Mouse (Mus musculus): ENCODE measurements around the gene Bmpr1a. TPM values are rescaled to one million over a fixed set of nuclear protein-coding genes. Genes with fewer than 3 reads are reported as not detected.
"Not testable (repeated sequence)": the region's sequence is repeated elsewhere in the genome, so short reads cannot be mapped to it uniquely, and the experiment has no call there.

Gene Bmpr1a
- polyA plus RNA-seq, 1 experiment from 2014 or later, result 21.4 TPM

DNA sequence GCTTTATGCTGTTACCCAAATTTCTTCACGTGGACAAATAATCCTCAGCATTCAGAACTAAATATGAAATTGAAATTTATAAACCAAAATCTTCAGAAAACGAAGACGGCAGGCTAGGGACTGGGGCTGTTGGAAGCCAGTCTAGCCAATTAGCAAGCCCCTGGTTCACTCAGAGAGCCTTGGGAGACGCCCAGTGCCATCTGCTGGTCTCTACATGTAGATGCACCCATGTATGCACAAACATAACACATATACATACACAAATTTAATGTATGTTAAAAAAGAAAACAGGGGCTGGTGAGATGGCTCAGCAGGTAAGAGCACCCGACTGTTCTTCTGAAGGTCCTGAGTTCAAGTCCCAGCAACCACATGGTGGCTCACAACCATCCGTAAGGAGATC, 56.5 kb downstream of the Bmpr1a start:
- no peak overlapping the region for H3K4me3 ChIP-seq
- 96% methylated on average over 6 of the region's 6 CpGs for WGBS
- no peak overlapping the region for H3K4me2 ChIP-seq
- H3K36me3 ChIP-seq, result peaks cover 5% of the 10 kb centered on the region
- no peak overlapping the region for H3K9ac ChIP-seq
- ATAC-seq (ENCODE audit: low FRiP score, low read depth), result no peak
- H3K27me3 ChIP-seq, result no peaks in the 10 kb centered on the region
- no peaks in the 10 kb centered on the region for H3K4me1 ChIP-seq (replicated peaks)
- no peak overlapping the region for H3K27ac ChIP-seq (replicated peaks)
- no peaks in the 10 kb centered on the region for H3K9me3 ChIP-seq

DNA sequence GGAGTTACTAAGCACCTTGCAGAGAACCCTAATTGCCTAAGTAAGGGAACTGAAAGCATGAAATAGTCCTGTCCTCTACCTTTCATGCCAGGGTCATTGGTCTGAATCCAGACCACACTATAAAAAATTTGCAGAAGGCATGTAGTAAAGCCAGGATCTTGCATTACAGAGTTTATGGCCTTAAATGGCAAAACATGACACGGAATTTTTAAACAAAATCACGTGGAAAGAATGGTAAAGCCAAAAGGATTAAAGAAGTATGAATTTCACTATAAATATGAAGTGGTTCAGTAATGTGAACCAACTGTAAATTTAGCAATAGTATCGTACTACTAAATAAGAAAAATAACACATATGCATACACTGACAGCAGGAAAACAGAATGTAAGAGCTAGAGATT, 57.8 kb downstream of the Bmpr1a start:
- H3K36me3 ChIP-seq, result peaks cover 10% of the 10 kb centered on the region
- H3K9me3 ChIP-seq, result no peaks in the 10 kb centered on the region
- no peak overlapping the region for H3K27ac ChIP-seq (replicated peaks)
- no peaks in the 10 kb centered on the region for H3K4me1 ChIP-seq (replicated peaks)
- H3K9ac ChIP-seq, result no peak overlapping the region
- no peak for ATAC-seq (ENCODE audit: low FRiP score, low read depth)
- no peaks in the 10 kb centered on the region for H3K27me3 ChIP-seq
- WGBS, result 96% methylated on average over 3 of the region's 3 CpGs
- H3K4me2 ChIP-seq, result no peak overlapping the region
- no peak overlapping the region for H3K4me3 ChIP-seq

DNA sequence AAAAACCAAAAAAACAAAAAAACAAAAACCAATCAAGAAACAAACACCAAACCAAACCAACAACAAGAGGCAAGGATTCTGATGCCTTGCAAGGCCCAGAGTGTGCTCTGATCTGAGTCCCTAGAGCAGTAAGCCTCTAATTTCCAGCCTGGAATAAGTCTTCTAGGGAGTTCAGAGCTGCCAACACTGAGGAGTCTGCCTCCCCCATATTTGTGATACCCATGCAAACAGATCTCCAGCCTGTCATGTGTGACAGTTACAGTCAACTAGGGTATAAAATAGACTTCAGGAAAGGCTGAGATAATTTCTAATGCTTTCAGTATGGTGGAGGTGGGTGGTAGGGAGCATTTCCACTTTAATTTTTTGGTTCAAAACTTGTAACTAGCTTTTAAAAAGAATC, 58.2 kb downstream of the Bmpr1a start:
- no peaks in the 10 kb centered on the region for H3K4me1 ChIP-seq (replicated peaks)
- H3K36me3 ChIP-seq, result peaks cover 10% of the 10 kb centered on the region
- no peak overlapping the region for H3K27ac ChIP-seq (replicated peaks)
- ATAC-seq (ENCODE audit: low FRiP score, low read depth), result no peak
- no peaks in the 10 kb centered on the region for H3K27me3 ChIP-seq
- no peaks in the 10 kb centered on the region for H3K9me3 ChIP-seq
- H3K9ac ChIP-seq, result no peak overlapping the region
- no peak overlapping the region for H3K4me2 ChIP-seq
- H3K4me3 ChIP-seq, result no peak overlapping the region

DNA sequence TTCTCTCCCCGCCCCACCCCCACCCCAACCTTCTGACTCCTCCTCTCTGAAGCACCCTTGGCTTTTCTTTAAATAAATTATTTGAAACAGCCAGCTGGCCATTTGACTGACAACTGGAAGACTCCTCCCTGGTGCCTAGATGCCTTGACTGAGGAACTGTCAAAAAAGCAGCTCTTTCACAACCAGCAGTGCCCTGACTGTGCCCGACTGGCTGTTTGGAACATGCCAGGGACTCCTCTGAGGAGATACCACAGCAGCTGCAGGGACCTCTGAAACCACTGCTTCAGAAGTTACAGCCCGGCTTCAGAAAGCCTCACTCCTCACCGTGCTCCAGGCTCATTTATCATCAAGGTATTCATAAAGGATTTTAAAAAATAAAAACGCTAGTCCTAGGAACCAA, 58.8 kb downstream of the Bmpr1a start:
- Histone ChIP-seq H3K27me3 (no peaks in the 10 kb centered on the region), H3K4me3 (no peak overlapping the region), H3K27ac (replicated peaks) (no peak overlapping the region), H3K4me1 (replicated peaks) (no peaks in the 10 kb centered on the region), H3K36me3 (peaks cover 10% of the 10 kb centered on the region), H3K9me3 (no peaks in the 10 kb centered on the region), H3K9ac (no peak overlapping the region), H3K4me2 (no peak overlapping the region)
- WGBS, result 68% methylated on average over 5 of the region's 5 CpGs
- no peak for ATAC-seq (ENCODE audit: low FRiP score, low read depth)

DNA sequence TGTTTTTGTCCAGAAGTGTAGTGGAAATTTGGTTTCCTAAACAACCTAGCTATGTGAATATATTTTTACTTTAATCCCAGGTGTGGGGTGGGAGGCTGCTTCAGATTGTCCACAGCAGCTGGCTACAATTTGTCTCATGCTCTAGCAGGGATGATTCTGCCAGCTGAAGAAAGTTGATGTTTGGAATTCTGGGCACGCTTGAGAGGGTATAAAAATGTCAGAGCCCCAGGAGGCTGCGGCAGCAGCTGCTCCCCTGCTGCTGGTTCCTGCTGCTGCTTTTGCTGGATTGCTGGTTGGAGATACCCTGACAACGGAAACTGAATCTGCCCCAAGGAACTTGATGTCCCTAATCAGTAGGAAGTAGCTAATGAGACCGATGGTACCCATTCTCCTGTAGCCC, 60.6 kb downstream of the Bmpr1a start:
- no peak for ATAC-seq (ENCODE audit: low FRiP score, low read depth)
- no peaks in the 10 kb centered on the region for H3K4me1 ChIP-seq (replicated peaks)
- H3K27me3 ChIP-seq, result no peaks in the 10 kb centered on the region
- no peak overlapping the region for H3K4me3 ChIP-seq
- H3K4me2 ChIP-seq, result no peak overlapping the region
- no peak overlapping the region for H3K9ac ChIP-seq
- no peaks in the 10 kb centered on the region for H3K9me3 ChIP-seq
- H3K36me3 ChIP-seq, result peaks cover 10% of the 10 kb centered on the region
- WGBS, result 34% methylated on average over 4 of the region's 4 CpGs
- H3K27ac ChIP-seq (replicated peaks), result no peak overlapping the region

DNA sequence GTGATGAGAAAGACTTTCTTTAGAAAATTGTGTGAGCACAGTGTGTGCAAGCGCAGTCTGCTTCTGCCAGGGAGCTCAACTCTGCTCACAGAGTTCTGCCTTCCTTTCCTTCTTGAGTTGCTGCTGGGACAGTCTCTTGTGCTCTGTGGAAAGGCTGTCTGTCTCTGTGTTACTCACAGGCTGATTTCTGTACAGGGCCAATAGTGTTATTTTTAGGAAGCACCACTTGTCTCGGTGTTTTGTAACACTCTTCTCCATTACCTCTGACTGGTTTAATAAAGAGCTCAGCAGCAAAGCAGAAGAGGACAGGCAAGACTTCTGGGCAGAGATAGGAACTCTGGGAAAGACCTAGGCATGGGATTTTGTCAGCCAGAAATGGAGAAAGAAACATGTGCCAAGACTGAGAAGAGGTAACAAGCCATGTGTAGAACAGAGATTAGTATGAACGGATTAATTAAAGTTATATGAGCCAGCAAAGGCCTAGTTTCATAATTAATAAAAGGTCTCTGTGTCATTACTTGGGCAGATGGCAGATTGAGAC, 62.5 kb downstream of the Bmpr1a start:
- ATAC-seq (ENCODE audit: low FRiP score, low read depth), result no peak
- Histone ChIP-seq H3K27ac (replicated peaks) (no peak overlapping the region), H3K9ac (no peak overlapping the region), H3K4me3 (no peak overlapping the region), H3K36me3 (peaks cover 5% of the 10 kb centered on the region; the same call in 1 of the 2 replicates), H3K27me3 (no peaks in the 10 kb centered on the region), H3K4me1 (replicated peaks) (no peaks in the 10 kb centered on the region), H3K9me3 (no peaks in the 10 kb centered on the region), H3K4me2 (no peak overlapping the region)
- 95% methylated on average over 3 of the region's 3 CpGs for WGBS

DNA sequence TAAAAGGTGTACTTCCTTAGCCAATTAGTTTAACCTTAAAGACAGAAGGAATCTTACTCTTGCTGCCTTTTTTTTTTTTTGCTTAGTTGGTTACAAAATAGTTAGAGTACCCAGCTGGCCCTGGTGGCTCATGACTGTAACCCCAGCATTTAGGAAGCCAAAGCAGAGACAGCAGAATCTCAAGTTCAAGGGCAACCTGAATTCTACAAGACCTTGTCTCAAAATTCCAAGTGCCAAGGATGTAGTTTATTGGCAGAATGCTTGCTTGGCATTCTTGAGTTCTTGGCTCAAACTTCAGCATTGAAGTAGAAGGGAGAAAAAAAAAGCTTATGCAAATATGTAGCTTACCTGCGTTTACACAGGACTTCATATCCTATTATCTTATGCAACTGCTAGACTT, 74.1 kb downstream of the Bmpr1a start:
- WGBS, result 87% methylated on average over 1 of the region's 1 CpGs
- H3K27ac ChIP-seq (replicated peaks), result no peak overlapping the region
- no peak overlapping the region for H3K9ac ChIP-seq
- no peak overlapping the region for H3K4me3 ChIP-seq
- no peak overlapping the region for H3K4me2 ChIP-seq
- no peak for ATAC-seq (ENCODE audit: low FRiP score, low read depth)
- no peaks in the 10 kb centered on the region for H3K4me1 ChIP-seq (replicated peaks)
- H3K27me3 ChIP-seq, result no peaks in the 10 kb centered on the region
- H3K36me3 ChIP-seq, result 0 out of 2 replicates have a peak, but pooled peaks cover 3% of the 10 kb centered on the region
- no peaks in the 10 kb centered on the region for H3K9me3 ChIP-seq

DNA sequence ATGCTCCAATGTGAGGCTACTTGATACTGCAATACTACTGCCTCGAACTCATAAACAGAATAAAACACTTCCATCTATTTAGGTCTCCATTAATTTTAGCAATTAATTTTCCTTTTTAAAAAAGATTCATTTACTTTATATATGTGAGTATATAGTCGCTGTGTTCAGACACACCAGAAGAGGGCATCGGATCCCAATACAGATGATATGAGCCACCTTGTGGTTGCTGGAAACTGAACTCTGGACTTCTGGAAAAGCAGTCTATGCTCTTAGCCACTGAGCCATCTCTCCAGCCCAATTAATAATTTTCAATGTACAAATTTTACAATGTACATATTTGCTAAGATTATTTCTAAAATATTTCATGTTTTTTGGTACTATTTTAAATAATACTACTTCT, 74.9 kb downstream of the Bmpr1a start:
- Histone ChIP-seq H3K9ac (no peak overlapping the region), H3K4me3 (no peak overlapping the region), H3K36me3 (0 out of 2 replicates have a peak, but pooled peaks cover 4% of the 10 kb centered on the region), H3K4me1 (replicated peaks) (no peaks in the 10 kb centered on the region), H3K27me3 (no peaks in the 10 kb centered on the region), H3K27ac (replicated peaks) (no peak overlapping the region), H3K4me2 (no peak overlapping the region), H3K9me3 (no peaks in the 10 kb centered on the region)
- 93% methylated on average over 3 of the region's 3 CpGs for WGBS
- no peak for ATAC-seq (ENCODE audit: low FRiP score, low read depth)

DNA sequence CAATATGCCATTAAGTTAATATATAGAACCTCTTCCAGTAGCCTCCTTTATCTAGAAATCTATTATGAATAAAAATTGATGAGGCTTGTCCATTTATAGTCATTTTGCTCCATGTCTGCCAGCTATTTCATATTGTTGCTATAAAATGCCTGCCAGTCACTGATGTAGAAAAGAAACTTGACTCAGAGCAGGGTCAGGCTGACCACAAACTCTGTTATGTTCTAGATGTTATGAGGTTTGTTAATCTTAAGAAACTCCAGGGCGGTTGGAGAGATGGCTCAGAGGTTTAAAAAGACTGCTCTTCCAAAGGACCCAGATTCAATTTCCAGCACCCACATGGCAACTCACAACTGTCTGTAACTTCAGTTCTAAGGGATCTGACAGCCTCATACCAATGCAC, 82.1 kb downstream of the Bmpr1a start:
- no peak overlapping the region for H3K9ac ChIP-seq
- WGBS, result 100% methylated on average over 1 of the region's 1 CpGs
- H3K36me3 ChIP-seq, result peaks cover 26% of the 10 kb centered on the region
- H3K4me1 ChIP-seq (replicated peaks), result no peaks in the 10 kb centered on the region
- no peak overlapping the region for H3K4me2 ChIP-seq
- no peak overlapping the region for H3K27ac ChIP-seq (replicated peaks)
- H3K4me3 ChIP-seq, result no peak overlapping the region
- H3K9me3 ChIP-seq, result no peaks in the 10 kb centered on the region
- no peaks in the 10 kb centered on the region for H3K27me3 ChIP-seq
- no peak for ATAC-seq (ENCODE audit: low FRiP score, low read depth)

DNA sequence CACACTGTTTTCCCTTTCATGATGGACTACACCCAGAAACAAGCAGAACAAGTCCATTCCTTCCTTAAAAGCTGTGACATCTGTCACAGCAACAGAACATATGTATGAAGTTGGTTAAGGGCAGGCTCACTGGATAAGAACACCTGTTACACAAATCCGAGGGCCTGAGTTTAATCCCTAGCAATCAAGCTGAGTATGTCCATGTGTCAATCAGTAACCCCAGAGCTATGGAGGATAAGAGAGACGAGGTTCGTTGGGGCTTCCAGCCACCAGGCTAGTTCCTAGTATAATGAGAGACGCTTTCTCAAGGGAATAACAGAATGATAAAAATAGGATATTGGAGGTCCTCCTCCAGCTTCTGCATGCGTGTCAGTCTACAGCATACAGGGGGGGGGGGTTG, 85.6 kb downstream of the Bmpr1a start:
- Histone ChIP-seq H3K27ac (replicated peaks) (no peak overlapping the region), H3K9ac (no peak overlapping the region), H3K4me2 (no peak overlapping the region), H3K4me1 (replicated peaks) (no peaks in the 10 kb centered on the region), H3K36me3 (peaks cover 38% of the 10 kb centered on the region), H3K4me3 (no peak overlapping the region), H3K9me3 (no peaks in the 10 kb centered on the region), H3K27me3 (no peaks in the 10 kb centered on the region)
- 80% methylated on average over 5 of the region's 5 CpGs for WGBS
- no peak for ATAC-seq (ENCODE audit: low FRiP score, low read depth)

DNA sequence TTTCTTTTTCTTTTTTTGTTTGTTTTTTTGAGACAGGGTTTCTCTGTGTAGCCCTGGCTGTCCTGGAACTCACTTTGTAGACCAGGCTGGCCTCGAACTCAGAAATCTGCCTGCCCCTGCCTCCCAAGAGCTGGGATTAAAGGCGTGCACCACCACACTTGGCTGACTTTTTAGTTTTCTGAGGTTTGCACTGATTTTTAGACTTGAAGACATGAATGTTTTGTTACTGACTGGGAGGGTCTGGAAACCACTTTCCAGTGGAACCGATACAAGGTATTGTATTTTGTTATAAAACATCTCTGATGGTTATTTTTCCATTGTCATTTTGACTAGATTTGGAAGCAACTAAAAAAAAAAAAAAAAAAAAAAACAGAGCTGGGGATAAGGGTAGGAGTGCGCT, 86.2 kb downstream of the Bmpr1a start:
- H3K27ac ChIP-seq (replicated peaks); H3K4me3 ChIP-seq; H3K9me3 ChIP-seq; H3K27me3 ChIP-seq; ATAC-seq (ENCODE audit: low FRiP score, low read depth); H3K9ac ChIP-seq; H3K4me2 ChIP-seq; H3K4me1 ChIP-seq (replicated peaks): not testable (repeated sequence)
- H3K36me3 ChIP-seq, result peaks cover 35% of the 10 kb centered on the region
- 97% methylated on average over 4 of the region's 4 CpGs for WGBS

DNA sequence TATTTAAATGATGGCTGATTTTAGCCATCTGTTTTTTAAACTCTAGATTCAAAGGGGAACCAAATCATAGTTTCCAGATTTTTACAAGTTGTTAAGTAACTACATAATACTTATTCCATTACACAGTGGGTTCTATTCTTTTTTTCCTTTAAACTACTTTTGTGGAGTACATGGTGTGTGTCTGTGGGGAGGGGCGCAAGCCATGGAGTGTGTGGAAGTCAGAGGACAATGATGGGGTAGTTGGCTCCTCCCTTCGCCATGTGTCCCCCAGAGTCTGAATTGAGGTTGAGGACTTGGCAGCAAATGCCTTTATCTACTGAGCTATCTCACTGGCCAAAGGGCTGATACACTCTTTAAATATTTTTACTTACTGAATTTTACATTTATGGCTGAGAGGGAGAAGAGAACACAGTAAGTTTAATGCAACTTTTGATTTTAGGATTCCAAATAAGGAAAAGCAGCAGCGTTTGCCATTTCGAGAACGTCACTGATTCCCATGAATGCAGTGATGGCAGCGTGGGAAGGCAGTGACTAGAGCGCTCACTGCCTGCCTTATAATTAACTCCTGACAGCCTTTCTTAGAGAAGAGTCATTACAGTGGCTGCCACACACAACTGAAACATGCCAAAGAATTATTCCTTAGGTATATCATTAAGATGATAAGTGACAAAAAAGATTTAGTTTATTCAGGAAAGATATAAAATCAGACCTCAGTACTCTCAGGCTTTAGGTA, 90.8 kb downstream of the Bmpr1a start:
- Histone ChIP-seq H3K9me3 (no peaks in the 10 kb centered on the region), H3K27ac (replicated peaks) (no peak overlapping the region), H3K36me3 (peaks cover 32% of the 10 kb centered on the region), H3K4me3 (no peak overlapping the region), H3K9ac (no peak overlapping the region), H3K4me2 (no peak overlapping the region), H3K27me3 (no peaks in the 10 kb centered on the region), H3K4me1 (replicated peaks) (no peaks in the 10 kb centered on the region)
- WGBS, result 81% methylated on average over 7 of the region's 7 CpGs
- ATAC-seq (ENCODE audit: low FRiP score, low read depth), result no peak

DNA sequence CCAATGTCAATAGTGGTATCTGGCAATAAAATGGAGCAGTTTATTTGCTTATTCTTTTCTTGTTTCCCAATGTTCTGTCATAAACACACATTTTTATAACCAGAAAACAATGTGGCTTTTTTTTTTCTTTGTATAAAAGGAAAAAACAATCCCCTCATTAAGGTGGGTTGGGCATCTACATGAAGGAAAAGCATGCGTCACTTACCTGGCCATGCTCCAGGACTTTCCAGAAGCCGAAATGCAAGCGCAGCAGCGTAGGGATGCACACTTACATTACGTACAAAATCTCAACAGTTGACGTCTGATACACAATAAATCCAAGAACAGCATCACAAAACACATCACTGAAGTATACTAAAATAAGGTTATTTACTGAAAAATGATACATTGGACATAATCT, 92.4 kb downstream of the Bmpr1a start:
- Histone ChIP-seq H3K4me1 (replicated peaks) (no peaks in the 10 kb centered on the region), H3K4me2 (no peak overlapping the region), H3K9ac (no peak overlapping the region), H3K27ac (replicated peaks) (no peak overlapping the region), H3K9me3 (no peaks in the 10 kb centered on the region), H3K4me3 (no peak overlapping the region), H3K36me3 (peaks cover 36% of the 10 kb centered on the region), H3K27me3 (no peaks in the 10 kb centered on the region)
- no peak for ATAC-seq (ENCODE audit: low FRiP score, low read depth)
- WGBS, result 96% methylated on average over 6 of the region's 6 CpGs
